Mouse (Mus musculus) testis, postnatal 10 days (tissue): ENCODE data around the gene Eps8l3.

Experiments
- DNase-seq: peaks from one replicate; pipeline ENCODE4 v3.0.0; 2021; ENCODE audit warnings: low spot score

The Eps8l3 gene

GRCm38 (mm10) chr3:107895720-107896569 is 18.9 kb downstream of the Eps8l3 start, which contains the start of gene Gstm5:
Gene Gstm5 (plus strand): TSS chr3:107895821.
- peak; percentile 91 for DNase-seq

- no peak for DNase-seq
Measured at GRCm38 (mm10) chr3:107898691-107899090, 21.7 kb downstream of the Eps8l3 start.

GRCm38 (mm10) chr3:107900955-107901673 is 24.1 kb downstream of the Eps8l3 start:
- no peak for DNase-seq

- DNase-seq = no peak
Measured at GRCm38 (mm10) chr3:107905942-107906341, 28.9 kb downstream of the Eps8l3 start.

GRCm38 (mm10) chr3:107916674-107917073 is 39.6 kb downstream of the Eps8l3 start:
- DNase-seq = no peak

- DNase-seq = peak; percentile 66
Measured at GRCm38 (mm10) chr3:107917097-107917496, 40.1 kb downstream of the Eps8l3 start.

- DNase-seq = peak; percentile 77
Measured at GRCm38 (mm10) chr3:107917783-107918408, 40.9 kb downstream of the Eps8l3 start.

GRCm38 (mm10) chr3:107920348-107920747 is 43.3 kb downstream of the Eps8l3 start:
- DNase-seq = no peak

- no peak for DNase-seq
Measured at GRCm38 (mm10) chr3:107925335-107925734, 48.3 kb downstream of the Eps8l3 start.

GRCm38 (mm10) chr3:107927841-107928240 is 50.8 kb downstream of the Eps8l3 start:
- no peak for DNase-seq

- DNase-seq = no peak
Measured at GRCm38 (mm10) chr3:107928691-107929090, 51.7 kb downstream of the Eps8l3 start.

GRCm38 (mm10) chr3:107929243-107929642 is 52.2 kb downstream of the Eps8l3 start:
- no peak for DNase-seq

GRCm38 (mm10) chr3:107929731-107930130 is 52.7 kb downstream of the Eps8l3 start:
- no peak for DNase-seq

GRCm38 (mm10) chr3:107931134-107931533 is 54.1 kb downstream of the Eps8l3 start:
- DNase-seq = no peak

GRCm38 (mm10) chr3:107931670-107932069 is 54.6 kb downstream of the Eps8l3 start, which contains the start of gene Gstm7:
Gene Gstm7 (minus strand): TSS chr3:107931817.
- DNase-seq = peak; percentile 98

- no peak for DNase-seq
Measured at GRCm38 (mm10) chr3:107932128-107932527, 55.1 kb downstream of the Eps8l3 start.

GRCm38 (mm10) chr3:107935268-107935667 is 58.2 kb downstream of the Eps8l3 start:
- DNase-seq = no peak

GRCm38 (mm10) chr3:107935888-107936287 is 58.9 kb downstream of the Eps8l3 start:
- no peak for DNase-seq

- DNase-seq = peak; percentile 85
Measured at GRCm38 (mm10) chr3:107939403-107939802, 62.4 kb downstream of the Eps8l3 start.

GRCm38 (mm10) chr3:107939830-107940229 is 62.8 kb downstream of the Eps8l3 start:
- no peak for DNase-seq

GRCm38 (mm10) chr3:107940524-107940923 is 63.5 kb downstream of the Eps8l3 start:
- DNase-seq = no peak

- no peak for DNase-seq
Measured at GRCm38 (mm10) chr3:107941261-107941660, 64.2 kb downstream of the Eps8l3 start.
